Mouse (Mus musculus) kidney, adult 2 months (tissue): ENCODE data around the gene Cpt1a. TPM values are rescaled to one million over a fixed set of nuclear protein-coding genes. Genes with fewer than 3 reads are reported as not detected.

Source experiments
- DNase-seq: peaks from one replicate; pipeline ENCODE4 v3.0.0; 2021
- H3K27ac ChIP-seq: fragments of 200-500 bp; 2 replicates; pipeline ENCODE4 v1.5.1; 2012; ENCODE audit warnings: low read depth, low read length, control low read depth, inconsistent platforms; ENCODE audit not compliant: insufficient read depth
- H3K27me3 ChIP-seq: fragments of 200-500 bp; replicated peaks from 2 replicates; pipeline ENCODE4 v1.6.1; 2012; ENCODE audit warnings: mild to moderate bottlenecking, moderate library complexity, low read length, inconsistent platforms; ENCODE audit not compliant: control insufficient read depth, insufficient read depth
- H3K36me3 ChIP-seq: fragments of 200-500 bp; 2 replicates; pipeline ENCODE4 v1.6.1; 2012; ENCODE audit warnings: mild to moderate bottlenecking, moderate library complexity, low read length, inconsistent platforms; ENCODE audit not compliant: control insufficient read depth, insufficient read depth
- H3K4me1 ChIP-seq: fragments of 200-500 bp; 2 replicates; pipeline ENCODE4 v1.6.1; 2011; ENCODE audit warnings: low read length; ENCODE audit not compliant: control insufficient read depth, insufficient read depth
- H3K4me3 ChIP-seq: fragments of 200-500 bp; 2 replicates; pipeline ENCODE4 v1.5.1; 2011; ENCODE audit warnings: mild to moderate bottlenecking, low read depth, low read length, control low read depth; ENCODE audit not compliant: insufficient read depth
- CTCF ChIP-seq: fragments of 200-500 bp; conservative IDR thresholded peaks from 2 replicates; pipeline ENCODE4 v1.5.1; 2011; ENCODE audit warnings: low read depth, mild to moderate bottlenecking, control low read depth, low read length, moderate library complexity, mixed read lengths; ENCODE audit not compliant: insufficient read depth, insufficient read length
- POLR2A ChIP-seq: fragments of 200-500 bp; IDR thresholded peaks from one replicate; pipeline ENCODE4 v1.6.1; 2011; ENCODE audit warnings: low read depth, low read length, control low read depth
- WGBS: fragments of 180-500 bp; shearing (Covaris S2); methylation state at CpG from one replicate; pipeline ENCODE4 v1.1.7; 2018; 5-methylcytosine and 5-hydroxymethylcytosine counted together
- polyA plus RNA-seq: library from polyadenylated mRNA; depleted of rRNA; stranded (reverse); fragments of >200 nt; gene quantifications from 2 replicates; pipeline ENCODE4 v1.2.3, GENCODE M21; 2012

The Cpt1a gene
- polyA plus RNA-seq, 1 experiment: 232 TPM

DNA sequence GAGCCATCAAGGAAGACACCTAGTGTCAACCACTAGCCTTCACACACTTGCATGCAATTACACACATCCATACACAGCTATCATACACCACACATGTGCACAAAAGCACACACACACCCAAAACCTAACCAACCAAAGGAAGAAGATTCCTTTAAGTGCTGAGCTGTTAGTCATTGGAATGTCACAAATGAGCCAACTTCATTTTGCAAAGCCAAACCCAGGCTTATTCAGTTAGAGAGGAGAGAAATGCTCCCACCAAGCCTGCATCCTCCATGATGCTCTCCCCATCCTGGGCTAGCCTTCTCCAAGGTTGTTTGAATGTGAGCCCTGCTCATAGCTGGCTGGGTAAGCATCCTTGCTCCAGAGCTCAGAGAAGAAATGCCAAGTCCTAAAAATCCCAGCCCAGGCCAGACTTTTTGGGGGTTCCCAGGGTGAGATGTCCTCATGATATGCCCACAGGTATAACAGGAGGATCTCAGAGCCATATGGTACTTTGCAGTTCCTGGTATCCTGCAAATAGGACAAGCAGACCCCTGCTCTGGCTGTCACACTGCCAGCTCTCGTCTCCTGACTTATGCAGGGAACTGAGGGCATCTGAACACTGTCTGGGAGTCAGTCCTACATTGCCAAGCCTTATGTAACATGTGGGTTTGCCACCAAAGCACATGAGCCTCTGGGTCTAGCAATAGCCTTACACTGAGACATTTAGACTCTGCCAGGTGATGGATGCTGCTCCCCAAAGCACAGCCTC lies 83.6 kb downstream of the Cpt1a start:
- TF ChIP-seq POLR2A: no peak
- TF ChIP-seq CTCF: no peak
- no peaks in the 10 kb centered on the region for H3K27me3 ChIP-seq
- H3K36me3 ChIP-seq: no peaks in the 10 kb centered on the region
- no peak overlapping the region for H3K27ac ChIP-seq
- DNase-seq: no peak
- 68% methylated on average over 1 of the region's 1 CpGs for WGBS
- H3K4me3 ChIP-seq: no peak overlapping the region
- H3K4me1 ChIP-seq: no peaks in the 10 kb centered on the region

- no peaks in the 10 kb centered on the region for H3K36me3 ChIP-seq
- no peak within 1 kb of the TSS for H3K4me3 ChIP-seq
- peak; percentile 11 for DNase-seq
- H3K27ac ChIP-seq: no peak within 1 kb of the TSS
- TF ChIP-seq CTCF (no peak), POLR2A (no peak)
- H3K27me3 ChIP-seq: no peaks in the 10 kb centered on the region
- H3K4me1 ChIP-seq: 0 out of 2 replicates have a peak, but pooled peaks cover 3% of the 10 kb centered on the region
- WGBS: 3% methylated on average over 37 of the region's 37 CpGs
These were observed 92.2 kb downstream of the Cpt1a start, which contains the start of gene Gal for GRCm38 (mm10) chr19:3414268-3414733. Gene Gal (minus strand): TSS chr19:3414544.

- Histone ChIP-seq H3K27me3 (no peaks in the 10 kb centered on the region), H3K36me3 (no peaks in the 10 kb centered on the region), H3K4me1 (no peaks in the 10 kb centered on the region), H3K27ac (no peak overlapping the region), H3K4me3 (no peak overlapping the region)
- no peak for TF ChIP-seq CTCF
- no peak for TF ChIP-seq POLR2A
- WGBS: 43% methylated on average over 5 of the region's 5 CpGs
- no peak for DNase-seq
These were observed 97.1 kb downstream of the Cpt1a start for GRCm38 (mm10) chr19:3419251-3419650.

DNA sequence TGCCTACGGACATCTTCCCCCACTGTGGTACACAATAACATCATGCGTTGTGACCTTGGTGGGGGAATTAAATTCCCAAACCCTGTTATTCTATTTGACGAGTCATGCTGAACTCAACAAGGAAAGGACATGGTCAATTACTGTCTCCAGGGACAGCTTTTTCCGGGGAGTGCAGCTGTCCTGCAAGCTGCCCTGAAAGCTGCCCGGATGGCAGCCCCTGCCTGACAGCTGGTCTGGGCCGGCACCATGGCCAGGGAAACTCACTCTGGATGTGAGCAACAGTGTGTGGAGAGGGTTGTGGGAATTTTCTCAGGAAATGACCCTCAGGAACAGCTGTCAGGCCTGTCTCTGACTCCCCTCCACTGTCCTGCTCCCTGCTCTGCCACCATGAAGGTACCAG lies 100.4 kb downstream of the Cpt1a start:
- H3K36me3 ChIP-seq: no peaks in the 10 kb centered on the region
- H3K4me3 ChIP-seq: no peak overlapping the region
- TF ChIP-seq POLR2A (no peak), CTCF (no peak)
- no peak overlapping the region for H3K27ac ChIP-seq
- no peak for DNase-seq
- 55% methylated on average over 6 of the region's 6 CpGs for WGBS
- no peaks in the 10 kb centered on the region for H3K27me3 ChIP-seq
- H3K4me1 ChIP-seq: no peaks in the 10 kb centered on the region

DNA sequence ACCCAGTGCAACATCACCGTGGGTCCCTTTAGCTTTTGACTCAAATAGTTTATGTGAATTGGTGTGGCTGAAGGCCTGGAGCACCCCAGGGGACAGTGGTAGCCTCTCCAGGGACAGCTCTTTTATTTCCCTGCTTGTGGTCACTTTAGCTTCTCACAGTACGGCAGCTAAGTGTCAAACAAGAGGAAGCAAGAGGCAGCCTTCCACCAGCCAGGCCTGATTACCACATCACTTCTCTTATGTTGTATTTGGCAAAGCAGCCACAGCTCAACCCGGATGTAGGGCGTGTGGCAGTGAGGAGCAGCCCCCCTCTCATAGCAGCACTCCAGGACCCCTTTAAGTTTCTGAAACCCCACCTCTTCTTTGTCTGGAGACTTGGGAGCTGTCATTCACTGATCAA lies 100.8 kb downstream of the Cpt1a start:
- TF ChIP-seq POLR2A (no peak), CTCF (no peak)
- no peaks in the 10 kb centered on the region for H3K27me3 ChIP-seq
- H3K27ac ChIP-seq: no peak overlapping the region
- no peak for DNase-seq
- no peaks in the 10 kb centered on the region for H3K36me3 ChIP-seq
- H3K4me3 ChIP-seq: no peak overlapping the region
- no peaks in the 10 kb centered on the region for H3K4me1 ChIP-seq
- WGBS: 50% methylated on average over 4 of the region's 4 CpGs

GRCm38 (mm10) chr19:3424214-3424613 lies 102.1 kb downstream of the Cpt1a start:
- TF ChIP-seq POLR2A: no peak
- TF ChIP-seq CTCF: no peak
- no peaks in the 10 kb centered on the region for H3K27me3 ChIP-seq
- 77% methylated on average over 2 of the region's 2 CpGs for WGBS
- H3K4me1 ChIP-seq: no peaks in the 10 kb centered on the region
- H3K4me3 ChIP-seq: no peak overlapping the region
- DNase-seq: no peak
- H3K36me3 ChIP-seq: no peaks in the 10 kb centered on the region
- H3K27ac ChIP-seq: no peak overlapping the region

DNA sequence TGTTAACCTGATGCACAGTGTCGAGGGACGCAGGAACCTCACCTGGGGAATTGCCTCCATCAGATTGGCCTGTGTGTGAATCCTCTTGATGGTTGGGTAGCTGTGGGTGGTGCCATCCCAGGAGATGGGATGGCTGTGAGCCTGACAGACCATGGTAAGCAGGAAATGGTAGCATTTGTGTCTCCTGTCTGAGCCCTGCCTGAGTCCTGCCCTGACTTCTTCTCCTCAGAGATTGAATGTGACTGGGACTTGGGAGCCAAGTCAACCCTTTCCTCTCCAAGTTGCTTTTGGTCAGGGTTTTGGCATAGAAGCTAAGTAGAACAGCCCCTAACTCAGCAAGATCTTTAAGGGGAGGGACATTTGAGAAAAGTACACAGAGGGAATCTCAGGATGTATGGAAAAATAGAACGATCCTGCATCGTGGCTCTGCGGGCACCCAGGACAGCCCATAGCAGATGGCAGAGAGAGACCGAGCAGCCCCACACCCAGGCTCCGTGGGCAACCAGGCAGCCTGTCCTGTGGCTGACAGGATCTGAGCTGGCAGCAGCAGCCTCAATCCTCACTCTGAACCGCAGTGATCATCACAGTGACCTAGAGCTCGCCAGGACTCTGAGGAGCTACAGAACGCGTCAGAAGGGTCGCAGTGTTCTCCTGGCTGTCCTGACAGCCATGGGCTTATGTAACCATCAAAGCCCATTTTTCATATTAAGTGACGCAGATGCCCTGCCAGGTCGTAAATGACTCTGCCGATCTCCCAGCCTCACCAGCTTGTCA lies 106.1 kb downstream of the Cpt1a start:
- Histone ChIP-seq H3K36me3 (no peaks in the 10 kb centered on the region), H3K4me3 (no peak overlapping the region), H3K4me1 (no peaks in the 10 kb centered on the region), H3K27ac (no peak overlapping the region), H3K27me3 (no peaks in the 10 kb centered on the region)
- no peak for DNase-seq
- 80% methylated on average over 15 of the region's 15 CpGs for WGBS
- TF ChIP-seq POLR2A (no peak), CTCF (no peak)
